Mouse (Mus musculus) liver, postnatal 0 days (tissue): ENCODE measurements around the gene Clstn1.

Experiments used
- CTCF ChIP-seq: sonication (generic); IDR thresholded peaks from 2 replicates; pipeline ENCODE4 v1.5.1; 2016; ENCODE audit warnings: antibody characterized with exemption, low read depth
- EP300 ChIP-seq: IDR thresholded peaks from 2 replicates; pipeline ENCODE4 v1.6.1; 2016; ENCODE audit warnings: antibody characterized with exemption, low read depth, mild to moderate bottlenecking

GRCm38 (mm10) chr4:149691368-149691767, 105.1 kb downstream of the Clstn1 start:
- TF ChIP-seq EP300 (no peak), CTCF (no peak)
